Mouse (Mus musculus) forebrain, embryonic 11.5 days (tissue): ENCODE results near the gene Il27ra. TPM values are rescaled to one million over a fixed set of nuclear protein-coding genes. Genes with fewer than 3 reads are reported as not detected.
A peak's percentile ranks its signal among the peaks of the same experiment; 100 is the strongest.
"Not testable (repeated sequence)": the region's sequence is repeated elsewhere in the genome, so short reads cannot be mapped to it uniquely, and the experiment has no call there.

Source experiments
- ATAC-seq: fragments of 200-750 bp; cut with Nextera tagmentation; replicated peaks from 2 replicates; pipeline ENCODE4 v1.8.0; 2017; ENCODE audit warnings: moderate TSS enrichment; ENCODE audit not compliant: low FRiP score
- DNase-seq: peaks from one replicate; pipeline ENCODE4 v3.0.0-alpha.2; 2017; ENCODE audit warnings: low spot score
- H3K27ac ChIP-seq: fragments of 300-500 bp; sonication (generic); 2 replicates; pipeline ENCODE4 v1.5.1; 2014; ENCODE audit warnings: low read depth, low read length
- H3K27me3 ChIP-seq: fragments of 300-500 bp; sonication (generic); 2 replicates; pipeline ENCODE4 v1.6.1; 2014; ENCODE audit warnings: mild to moderate bottlenecking, low read length, mixed read lengths; ENCODE audit not compliant: control insufficient read depth, insufficient read depth
- H3K36me3 ChIP-seq: fragments of 300-500 bp; sonication (generic); 2 replicates; pipeline ENCODE4 v1.6.1; 2014; ENCODE audit warnings: mild to moderate bottlenecking, low read length, moderate library complexity, mixed read lengths; ENCODE audit not compliant: control insufficient read depth, insufficient read depth
- H3K4me1 ChIP-seq: fragments of 300-500 bp; sonication (generic); replicated peaks from 2 replicates; pipeline ENCODE4 v1.6.1; 2014; ENCODE audit warnings: low read length, mixed read lengths; ENCODE audit not compliant: control insufficient read depth, insufficient read depth
- H3K4me2 ChIP-seq: fragments of 300-500 bp; sonication (generic); 2 replicates; pipeline ENCODE4 v1.6.1; 2014; ENCODE audit warnings: low read depth, mild to moderate bottlenecking, low read length, moderate library complexity, mixed read lengths; ENCODE audit not compliant: severe bottlenecking
- H3K4me3 ChIP-seq: fragments of 300-500 bp; sonication (generic); 2 replicates; pipeline ENCODE4 v1.5.1; 2014; ENCODE audit warnings: low read depth, low read length
- H3K9ac ChIP-seq: fragments of 300-500 bp; sonication (generic); 2 replicates; pipeline ENCODE4 v1.6.1; 2014; ENCODE audit warnings: low read length
- H3K9me3 ChIP-seq: fragments of 300-500 bp; sonication (generic); 2 replicates; pipeline ENCODE4 v1.6.1; 2016; ENCODE audit warnings: low read length, mixed read lengths; ENCODE audit not compliant: control insufficient read depth
- WGBS: fragments of 180-500 bp; shearing (Covaris S2); extraction: QIAGEN DNeasy Blood & Tissue Kit; methylation state at CpG from one replicate; pipeline ENCODE4 v1.1.7; 2014; 5-methylcytosine and 5-hydroxymethylcytosine counted together
- polyA plus RNA-seq: library from polyadenylated mRNA; unstranded; fragments of >200 nt; fragmentation: Nextera tagmentation; extraction: Ambion mirVana; gene quantifications from 2 replicates; pipeline ENCODE4 v1.2.1, GENCODE M21; 2014

Il27ra gene
- polyA plus RNA-seq, 1 experiment from 2014 or later: 0.24 TPM

- ATAC-seq (peak; percentile 60; the same call in 1 of the 2 replicates), DNase-seq (peak; percentile 93)
- H3K36me3 ChIP-seq: no peaks in the 10 kb centered on the region
- H3K4me1 ChIP-seq: peaks cover 15% of the 10 kb centered on the region
- H3K9me3 ChIP-seq: no peaks in the 10 kb centered on the region
- WGBS: 2% methylated on average over 11 of the region's 11 CpGs
- no peak overlapping the region for H3K27ac ChIP-seq
- H3K4me2 ChIP-seq: no peak overlapping the region
- H3K9ac ChIP-seq: no peak overlapping the region
- no peak overlapping the region for H3K4me3 ChIP-seq
- peaks cover 37% of the 10 kb centered on the region for H3K27me3 ChIP-seq
Observed at GRCm38 (mm10) chr8:84009876-84010275, 32.5 kb downstream of the Il27ra start.

GRCm38 (mm10) chr8:84008362-84008761 lies 34.0 kb downstream of the Il27ra start:
- Histone ChIP-seq H3K27ac (no peak overlapping the region), H3K4me3 (no peak overlapping the region), H3K27me3 (peaks cover 34% of the 10 kb centered on the region), H3K4me2 (no peak overlapping the region), H3K4me1 (peaks cover 19% of the 10 kb centered on the region), H3K36me3 (no peaks in the 10 kb centered on the region), H3K9me3 (no peaks in the 10 kb centered on the region), H3K9ac (no peak overlapping the region)
- DNase-seq: no peak
- no peak for ATAC-seq
- 31% methylated on average over 7 of the region's 7 CpGs for WGBS

GRCm38 (mm10) chr8:84005502-84005901 lies 36.9 kb downstream of the Il27ra start:
- H3K4me3 ChIP-seq, H3K36me3 ChIP-seq, H3K4me2 ChIP-seq, H3K9me3 ChIP-seq, ATAC-seq, DNase-seq, H3K9ac ChIP-seq, H3K27ac ChIP-seq: not testable (repeated sequence)
- 91% methylated on average over 7 of the region's 7 CpGs for WGBS
- Histone ChIP-seq H3K4me1 (peaks cover 12% of the 10 kb centered on the region), H3K27me3 (peaks cover 24% of the 10 kb centered on the region)

- H3K9me3 ChIP-seq: no peaks in the 10 kb centered on the region
- H3K9ac ChIP-seq: peak overlapping the region; percentile 63
- no peaks in the 10 kb centered on the region; the same call in 1 of the 2 replicates for H3K36me3 ChIP-seq
- ATAC-seq: peak; percentile 87
- H3K4me2 ChIP-seq: peak overlapping the region; percentile 82
- 1% methylated on average over 30 of the region's 30 CpGs for WGBS
- H3K4me3 ChIP-seq: peak overlapping the region; percentile 48
- peak overlapping the region; percentile 46; the same call in 1 of the 2 replicates for H3K27ac ChIP-seq
- peaks cover 25% of the 10 kb centered on the region for H3K27me3 ChIP-seq
- peak; percentile 93 for DNase-seq
- peaks cover 11% of the 10 kb centered on the region for H3K4me1 ChIP-seq
Observed at GRCm38 (mm10) chr8:84004533-84005201, 37.7 kb downstream of the Il27ra start.

- peaks cover 26% of the 10 kb centered on the region for H3K27me3 ChIP-seq
Observed at GRCm38 (mm10) chr8:84003612-84004246, 38.7 kb downstream of the Il27ra start.

GRCm38 (mm10) chr8:84002957-84003611 lies 39.3 kb downstream of the Il27ra start:
- WGBS: 52% methylated on average over 12 of the region's 12 CpGs
- H3K4me1 ChIP-seq: peaks cover 18% of the 10 kb centered on the region
- H3K9ac ChIP-seq: no peak overlapping the region
- no peak overlapping the region for H3K4me3 ChIP-seq
- ATAC-seq (no peak), DNase-seq (no peak)
- no peak overlapping the region for H3K4me2 ChIP-seq
- H3K27ac ChIP-seq: no peak overlapping the region
- H3K9me3 ChIP-seq: no peaks in the 10 kb centered on the region
- H3K36me3 ChIP-seq: no peaks in the 10 kb centered on the region; the same call in 1 of the 2 replicates
- peaks cover 26% of the 10 kb centered on the region for H3K27me3 ChIP-seq

More at GRCm38 (mm10) chr8:84003612-84004246, 38.7 kb downstream of the Il27ra start:
- Histone ChIP-seq H3K36me3 (no peaks in the 10 kb centered on the region; the same call in 1 of the 2 replicates), H3K4me1 (peaks cover 18% of the 10 kb centered on the region), H3K4me2 (peak overlapping the region; percentile 82), H3K27ac (no peak overlapping the region), H3K4me3 (no peak overlapping the region), H3K9me3 (no peaks in the 10 kb centered on the region), H3K9ac (no peak overlapping the region)
- 71% methylated on average over 6 of the region's 6 CpGs for WGBS
- ATAC-seq (no peak), DNase-seq (no peak)

- no peaks in the 10 kb centered on the region; the same call in 1 of the 2 replicates for H3K36me3 ChIP-seq
- H3K4me3 ChIP-seq: 0 out of 2 replicates have a peak within 1 kb of the TSS, but pooled peaks have one; percentile 7
- H3K27ac ChIP-seq: no peak within 1 kb of the TSS
- peaks cover 26% of the 10 kb centered on the region for H3K27me3 ChIP-seq
- DNase-seq: peak; percentile 69
- WGBS: 14% methylated on average over 61 of the region's 61 CpGs
- ATAC-seq: no peak
- peaks cover 18% of the 10 kb centered on the region for H3K4me1 ChIP-seq
- H3K9ac ChIP-seq: no peak within 1 kb of the TSS
- H3K4me2 ChIP-seq: 0 out of 2 replicates have a peak within 1 kb of the TSS, but pooled peaks have one; percentile 26
- no peaks in the 10 kb centered on the region for H3K9me3 ChIP-seq
Observed at GRCm38 (mm10) chr8:84001281-84002000, 40.9 kb downstream of the Il27ra start, which contains the start of gene 1700067K01Rik. TSS of gene 1700067K01Rik (plus strand) at chr8:84001502.

GRCm38 (mm10) chr8:83999825-84000224 lies 42.6 kb downstream of the Il27ra start:
- peaks cover 21% of the 10 kb centered on the region for H3K4me1 ChIP-seq
- H3K4me2 ChIP-seq: no peak overlapping the region
- no peaks in the 10 kb centered on the region; the same call in 1 of the 2 replicates for H3K36me3 ChIP-seq
- ATAC-seq: no peak
- H3K9ac ChIP-seq: no peak overlapping the region
- no peak overlapping the region for H3K27ac ChIP-seq
- no peak overlapping the region for H3K4me3 ChIP-seq
- peaks cover 26% of the 10 kb centered on the region for H3K27me3 ChIP-seq
- 90% methylated on average over 2 of the region's 2 CpGs for WGBS
- no peaks in the 10 kb centered on the region for H3K9me3 ChIP-seq
- no peak for DNase-seq
